Mouse (Mus musculus) urinary bladder, postnatal 4 days (tissue): ENCODE measurements around the gene Gramd2.
A peak's percentile ranks its signal among the peaks of the same experiment; 100 is the strongest.

ENCODE experiments used
- DNase-seq, 2 experiments: peaks; one replicate each; pipeline ENCODE4 v3.0.0; 2021 to 2022; ENCODE audit warnings: low spot score in 2 of 2

Gene Gramd2

GRCm38 (mm10) chr9:59668473-59668872 is 11.5 kb upstream of the Gramd2 start:
- no peak for DNase-seq

- no peak for DNase-seq
Measured at GRCm38 (mm10) chr9:59669172-59669571, 10.8 kb upstream of the Gramd2 start.

GRCm38 (mm10) chr9:59672195-59672894 is 7.6 kb upstream of the Gramd2 start:
- no peak for DNase-seq

GRCm38 (mm10) chr9:59673427-59673826 is 6.5 kb upstream of the Gramd2 start:
- no peak for DNase-seq

- DNase-seq = no peak
Measured at GRCm38 (mm10) chr9:59675598-59675997, 4.3 kb upstream of the Gramd2 start.

- no peak for DNase-seq
Measured at GRCm38 (mm10) chr9:59678313-59678712, 1.6 kb upstream of the Gramd2 start.

- no peak for DNase-seq
Measured at GRCm38 (mm10) chr9:59680534-59680875, 561 bp downstream of the Gramd2 start.

- no peak for DNase-seq
Measured at GRCm38 (mm10) chr9:59684020-59684419, 4.1 kb downstream of the Gramd2 start.

GRCm38 (mm10) chr9:59687416-59688046 is 7.6 kb downstream of the Gramd2 start:
- DNase-seq = no peak

- peak; percentile 83 to 86 for DNase-seq
Measured at GRCm38 (mm10) chr9:59691635-59692094, 11.7 kb downstream of the Gramd2 start.

- DNase-seq = no peak
Measured at GRCm38 (mm10) chr9:59692145-59692544, 12.2 kb downstream of the Gramd2 start.

GRCm38 (mm10) chr9:59694571-59695450 is 14.9 kb downstream of the Gramd2 start:
- no peak for DNase-seq

- no peak for DNase-seq
Measured at GRCm38 (mm10) chr9:59695451-59695813, 15.5 kb downstream of the Gramd2 start.

GRCm38 (mm10) chr9:59696381-59696780 is 16.4 kb downstream of the Gramd2 start:
- DNase-seq = no peak

- DNase-seq = no peak
Measured at GRCm38 (mm10) chr9:59701094-59701493, 21.1 kb downstream of the Gramd2 start.

- DNase-seq = no peak
Measured at GRCm38 (mm10) chr9:59703099-59703498, 23.2 kb downstream of the Gramd2 start.

- DNase-seq = no peak
Measured at GRCm38 (mm10) chr9:59706850-59707825, 27.2 kb downstream of the Gramd2 start.

- no peak for DNase-seq
Measured at GRCm38 (mm10) chr9:59709225-59709624, 29.3 kb downstream of the Gramd2 start.

- no peak for DNase-seq
Measured at GRCm38 (mm10) chr9:59716275-59716898, 36.4 kb downstream of the Gramd2 start.

GRCm38 (mm10) chr9:59718237-59718636 is 38.3 kb downstream of the Gramd2 start:
- no peak for DNase-seq

GRCm38 (mm10) chr9:59721144-59721543 is 41.2 kb downstream of the Gramd2 start:
- no peak for DNase-seq
